Mouse (Mus musculus): ENCODE results near the gene Kpna4.

DNA sequence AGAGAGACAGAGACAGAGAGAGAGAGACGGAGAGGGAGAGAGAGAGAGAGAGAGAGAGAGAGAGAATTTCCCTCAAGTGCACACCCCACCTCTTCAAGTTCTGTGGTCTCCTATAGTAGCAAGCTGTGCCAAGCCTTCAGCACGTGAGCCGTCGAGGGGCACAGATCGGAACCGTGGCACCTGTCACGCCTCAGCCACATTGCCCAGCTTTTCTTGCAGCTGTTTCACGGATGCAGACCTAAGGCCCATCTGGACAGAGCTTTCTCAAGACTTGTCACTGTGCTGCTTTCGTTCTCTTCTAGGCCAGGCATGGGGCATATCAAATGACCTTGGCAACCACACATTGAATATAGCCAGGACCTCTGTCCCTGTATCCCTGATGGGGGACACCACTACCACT, 41.8 kb upstream of the Kpna4 start:
- TF ChIP-seq EP300 (optimal IDR thresholded peaks at IDR 0.05): no peak
- TF ChIP-seq CTCF (IDR thresholded peaks at IDR 0.05; ENCODE audit: low read depth): no peak
